Mouse (Mus musculus): ENCODE data around the gene Btnl2. TPM values are rescaled to one million over a fixed set of nuclear protein-coding genes. Genes with fewer than 3 reads are reported as not detected.
"Not testable (repeated sequence)": the region's sequence is repeated elsewhere in the genome, so short reads cannot be mapped to it uniquely, and the experiment has no call there.

Gene Btnl2
- not detected in 2 replicates for polyA plus RNA-seq (2012)

DNA sequence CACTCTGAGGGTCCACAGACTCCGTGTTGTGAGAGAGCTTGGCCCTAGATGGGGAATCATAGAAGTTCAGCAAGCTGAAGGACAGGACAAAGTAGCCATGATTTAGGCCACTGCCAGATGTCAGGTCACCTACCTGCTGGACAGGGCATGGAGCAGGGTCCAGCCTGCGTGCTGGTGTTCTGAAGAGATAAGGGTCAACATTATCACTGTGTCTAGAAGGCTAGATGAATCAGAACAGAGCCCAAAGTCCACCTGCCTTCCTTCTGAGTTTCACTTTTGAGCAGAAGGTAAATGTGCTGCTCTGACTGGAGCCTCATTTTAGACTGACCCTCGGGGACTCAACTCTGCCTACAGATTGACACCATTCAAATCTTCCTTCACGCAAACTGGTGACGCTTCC, at the start of gene Btnl2:
Btnl2 (plus strand) TSS at position 284 of the 400 bp plus-strand sequence.
- no peaks in the 10 kb centered on the region for H3K27me3 ChIP-seq (ENCODE audit: control insufficient read depth)
- TF ChIP-seq GATA1 (IDR thresholded peaks at IDR 0.05; ENCODE audit: low read length): no peak

DNA sequence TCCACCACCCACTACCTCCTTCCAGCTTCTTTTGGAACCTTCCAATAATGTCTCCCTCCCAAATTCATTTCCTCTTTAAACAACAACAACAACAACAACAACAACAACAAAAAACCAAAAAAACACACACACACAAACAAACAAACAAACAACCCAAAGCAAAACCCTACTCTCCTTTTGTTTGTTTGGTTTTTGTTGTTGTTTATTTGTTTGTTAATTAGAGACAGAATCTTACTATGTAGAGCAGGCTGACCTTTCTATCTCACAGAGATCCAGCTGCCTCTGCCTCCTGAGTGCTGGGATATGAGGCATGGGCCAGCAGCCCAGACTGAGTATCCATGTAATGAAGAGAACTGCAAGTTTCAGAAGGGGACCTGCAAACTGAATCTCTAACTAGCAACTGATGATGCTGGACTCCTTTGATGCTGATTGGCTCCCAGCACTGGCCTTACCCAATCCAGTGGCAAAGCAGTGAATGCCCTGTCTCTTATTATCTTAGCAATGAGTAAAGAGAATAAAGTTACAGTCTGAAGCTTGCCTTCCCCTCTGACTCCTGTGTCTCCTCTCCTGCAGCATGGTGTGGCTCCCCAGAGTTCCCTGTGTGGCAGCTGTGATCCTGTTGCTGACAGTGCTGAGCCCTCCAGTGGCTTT, 49.1 kb upstream of the Btnl2 start, which contains the start of gene H2-Eb1:
H2-Eb1 (plus strand) TSS at position 488 of the 651 bp plus-strand sequence.
- Histone ChIP-seq H3K4me1 (ENCODE audit: control insufficient read depth) (peaks cover 4% of the 10 kb centered on the region), H3K9me3 (ENCODE audit: control insufficient read depth, low read length) (peaks cover 3% of the 10 kb centered on the region; the same call in 1 of the 2 replicates), H3K27me3 (ENCODE audit: control insufficient read depth) (peaks cover 3% of the 10 kb centered on the region; the same call in 1 of the 2 replicates), H3K36me3 (ENCODE audit: control insufficient read depth) (no peaks in the 10 kb centered on the region), H3K4me3 (replicated peaks) (no peak within 1 kb of the TSS)
- TF ChIP-seq TAL1 (IDR thresholded peaks at IDR 0.05; ENCODE audit: low read length) (no peak), GATA1 (IDR thresholded peaks at IDR 0.05; ENCODE audit: low read length) (no peak)

More for the DNA sequence above, at the start of gene Btnl2:
- Histone ChIP-seq H3K4me3 (replicated peaks) (no peak within 1 kb of the TSS), H3K36me3 (ENCODE audit: control insufficient read depth) (no peaks in the 10 kb centered on the region), H3K4me1 (ENCODE audit: control insufficient read depth) (no peaks in the 10 kb centered on the region), H3K9me3 (ENCODE audit: control insufficient read depth, low read length) (no peaks in the 10 kb centered on the region)

DNA sequence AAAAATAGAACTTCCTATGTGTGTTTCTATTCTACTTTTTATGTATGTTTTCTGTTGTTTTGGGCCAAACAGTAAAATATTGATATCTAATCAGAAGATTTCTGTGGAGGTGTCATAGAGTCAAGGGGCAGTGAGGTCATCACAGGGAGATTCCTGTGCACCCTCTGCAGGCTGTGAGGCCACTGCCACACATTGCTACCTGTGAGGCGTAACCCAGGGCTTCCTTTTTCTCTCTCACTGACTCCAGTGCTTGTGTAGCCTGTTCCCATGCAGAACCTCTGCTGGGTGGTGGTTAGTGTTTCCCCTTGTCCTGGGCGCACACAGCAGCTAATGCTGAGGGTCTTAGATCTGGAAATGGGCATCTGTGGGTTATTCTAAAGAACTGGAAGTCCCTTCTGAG, 48.2 kb upstream of the Btnl2 start:
- TF ChIP-seq GATA1 (IDR thresholded peaks at IDR 0.05; ENCODE audit: low read length) (no peak), TAL1 (IDR thresholded peaks at IDR 0.05; ENCODE audit: low read length) (no peak)
- Histone ChIP-seq H3K4me1 (ENCODE audit: control insufficient read depth) (peaks cover 4% of the 10 kb centered on the region), H3K27me3 (ENCODE audit: control insufficient read depth) (peaks cover 3% of the 10 kb centered on the region; the same call in 1 of the 2 replicates), H3K9me3 (ENCODE audit: control insufficient read depth, low read length) (peaks cover 3% of the 10 kb centered on the region; the same call in 1 of the 2 replicates), H3K4me3 (replicated peaks) (no peak overlapping the region), H3K36me3 (ENCODE audit: control insufficient read depth) (no peaks in the 10 kb centered on the region)

- H3K27me3 ChIP-seq (ENCODE audit: control insufficient read depth): peaks cover 3% of the 10 kb centered on the region; the same call in 1 of the 2 replicates
- H3K9me3 ChIP-seq (ENCODE audit: control insufficient read depth, low read length): peaks cover 3% of the 10 kb centered on the region; the same call in 1 of the 2 replicates
- TF ChIP-seq TAL1 (IDR thresholded peaks at IDR 0.05; ENCODE audit: low read length) (no peak), GATA1 (IDR thresholded peaks at IDR 0.05; ENCODE audit: low read length) (no peak)
- no peak overlapping the region for H3K4me3 ChIP-seq (replicated peaks)
- H3K4me1 ChIP-seq (ENCODE audit: control insufficient read depth): peaks cover 4% of the 10 kb centered on the region
- H3K36me3 ChIP-seq (ENCODE audit: control insufficient read depth): no peaks in the 10 kb centered on the region
These were observed 47.4 kb upstream of the Btnl2 start for GRCm38 (mm10) chr17:34307216-34307615.

GRCm38 (mm10) chr17:34308161-34308560, 46.5 kb upstream of the Btnl2 start:
- peaks cover 4% of the 10 kb centered on the region for H3K4me1 ChIP-seq (ENCODE audit: control insufficient read depth)
- peaks cover 3% of the 10 kb centered on the region; the same call in 1 of the 2 replicates for H3K9me3 ChIP-seq (ENCODE audit: control insufficient read depth, low read length)
- H3K36me3 ChIP-seq (ENCODE audit: control insufficient read depth): no peaks in the 10 kb centered on the region
- TF ChIP-seq TAL1 (IDR thresholded peaks at IDR 0.05; ENCODE audit: low read length) (no peak), GATA1 (IDR thresholded peaks at IDR 0.05; ENCODE audit: low read length) (no peak)
- H3K27me3 ChIP-seq (ENCODE audit: control insufficient read depth): peaks cover 3% of the 10 kb centered on the region; the same call in 1 of the 2 replicates
- H3K4me3 ChIP-seq (replicated peaks): no peak overlapping the region

- Histone ChIP-seq H3K27me3 (ENCODE audit: control insufficient read depth) (peaks cover 3% of the 10 kb centered on the region; the same call in 1 of the 2 replicates), H3K4me3 (replicated peaks) (peak overlapping the region; percentile 45), H3K4me1 (ENCODE audit: control insufficient read depth) (peaks cover 4% of the 10 kb centered on the region), H3K36me3 (ENCODE audit: control insufficient read depth) (no peaks in the 10 kb centered on the region), H3K9me3 (ENCODE audit: control insufficient read depth, low read length) (peaks cover 3% of the 10 kb centered on the region; the same call in 1 of the 2 replicates)
- TF ChIP-seq TAL1 (IDR thresholded peaks at IDR 0.05; ENCODE audit: low read length) (no peak), GATA1 (IDR thresholded peaks at IDR 0.05; ENCODE audit: low read length) (no peak)
These were observed 45.4 kb upstream of the Btnl2 start for GRCm38 (mm10) chr17:34309225-34309624.

- H3K4me3 ChIP-seq (replicated peaks): peak overlapping the region; percentile 45
- H3K36me3 ChIP-seq (ENCODE audit: control insufficient read depth): no peaks in the 10 kb centered on the region
- peaks cover 4% of the 10 kb centered on the region for H3K4me1 ChIP-seq (ENCODE audit: control insufficient read depth)
- peaks cover 3% of the 10 kb centered on the region; the same call in 1 of the 2 replicates for H3K9me3 ChIP-seq (ENCODE audit: control insufficient read depth, low read length)
- H3K27me3 ChIP-seq (ENCODE audit: control insufficient read depth): peaks cover 3% of the 10 kb centered on the region; the same call in 1 of the 2 replicates
- no peak for TF ChIP-seq GATA1 (IDR thresholded peaks at IDR 0.05; ENCODE audit: low read length)
- no peak for TF ChIP-seq TAL1 (IDR thresholded peaks at IDR 0.05; ENCODE audit: low read length)
These were observed 44.8 kb upstream of the Btnl2 start for GRCm38 (mm10) chr17:34309683-34310385.

DNA sequence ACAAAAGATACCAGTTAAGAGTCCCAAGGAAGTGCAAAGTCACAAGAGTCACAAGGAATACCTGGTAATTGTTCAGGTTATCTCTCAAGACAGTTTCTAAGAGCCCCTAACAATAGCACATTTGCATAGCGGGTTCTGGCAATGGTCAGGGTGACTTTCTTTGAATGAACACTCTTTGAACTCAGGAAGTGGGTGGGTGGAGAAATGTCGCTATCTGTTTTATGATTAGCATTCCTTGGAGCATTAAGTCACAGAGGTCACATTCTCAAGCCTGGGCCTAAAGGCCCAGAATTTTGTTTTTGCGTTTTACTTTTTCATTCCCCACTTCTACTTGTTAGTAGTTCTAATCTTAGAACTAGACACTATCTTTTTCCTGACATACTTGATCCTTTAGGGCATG, 44.1 kb upstream of the Btnl2 start:
- H3K9me3 ChIP-seq (ENCODE audit: control insufficient read depth, low read length); H3K4me3 ChIP-seq (replicated peaks); H3K27me3 ChIP-seq (ENCODE audit: control insufficient read depth); H3K4me1 ChIP-seq (ENCODE audit: control insufficient read depth); H3K36me3 ChIP-seq (ENCODE audit: control insufficient read depth): not testable (repeated sequence)

GRCm38 (mm10) chr17:34312185-34312584, 42.4 kb upstream of the Btnl2 start:
- Histone ChIP-seq H3K4me1 (ENCODE audit: control insufficient read depth) (peaks cover 4% of the 10 kb centered on the region), H3K4me3 (replicated peaks) (no peak overlapping the region), H3K27me3 (ENCODE audit: control insufficient read depth) (peaks cover 3% of the 10 kb centered on the region; the same call in 1 of the 2 replicates), H3K36me3 (ENCODE audit: control insufficient read depth) (no peaks in the 10 kb centered on the region), H3K9me3 (ENCODE audit: control insufficient read depth, low read length) (peaks cover 3% of the 10 kb centered on the region; the same call in 1 of the 2 replicates)
- TF ChIP-seq TAL1 (IDR thresholded peaks at IDR 0.05; ENCODE audit: low read length) (no peak), GATA1 (IDR thresholded peaks at IDR 0.05; ENCODE audit: low read length) (no peak)

Measured in erythroblast, embryonic 14.5 days (primary cell).